Mouse (Mus musculus) embryo, embryonic 10.5 days (tissue): ENCODE measurements around the gene Errfi1.

Experiments used
- DNase-seq: peaks from one replicate; pipeline ENCODE4 v3.0.0-alpha.2; 2015; ENCODE audit warnings: low spot score

Errfi1 gene

GRCm38 (mm10) chr4:150853680-150854461 lies at the start of gene Errfi1:
Gene Errfi1, plus strand, starts transcription at chr4:150853919.
- peak; percentile 23 for DNase-seq

GRCm38 (mm10) chr4:150804204-150804603 lies 49.5 kb upstream of the Errfi1 start:
- no peak for DNase-seq

DNA sequence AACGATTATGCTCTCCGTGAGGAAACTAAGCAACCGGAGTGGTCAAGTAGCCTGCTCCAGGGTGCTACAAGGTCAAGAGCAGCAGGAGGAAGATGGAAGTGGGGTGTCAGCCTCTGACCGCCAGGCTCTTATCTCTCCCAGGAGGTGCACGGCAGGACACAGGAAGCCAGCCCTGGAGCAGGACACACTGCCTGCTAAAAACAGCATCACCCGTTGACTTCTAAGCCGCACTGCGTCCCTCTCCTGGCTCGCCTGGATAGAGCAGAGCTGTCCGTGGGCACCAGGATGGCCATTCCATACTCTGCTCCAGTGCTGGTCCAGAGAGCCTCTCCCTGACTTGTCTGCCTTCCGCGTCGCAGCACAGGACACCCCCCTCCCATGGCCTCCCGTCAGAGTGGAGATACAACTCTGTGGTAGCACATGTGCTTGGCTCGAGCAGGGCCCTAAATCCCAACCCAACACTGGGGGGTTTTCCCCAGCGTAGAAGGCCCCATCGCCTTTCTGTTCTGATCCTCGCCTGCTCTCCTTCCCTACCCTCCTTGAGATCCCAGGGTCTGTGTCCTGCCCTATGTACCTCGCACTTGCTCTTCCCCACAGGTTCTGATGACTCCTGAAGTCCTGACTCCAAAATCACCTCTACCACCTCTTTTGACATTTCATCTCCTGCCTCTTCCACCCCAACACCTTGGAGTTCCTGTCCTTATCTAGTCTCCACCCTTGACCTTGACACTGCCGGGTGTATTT lies 45.8 kb upstream of the Errfi1 start:
- no peak for DNase-seq

GRCm38 (mm10) chr4:150808471-150808847 lies 45.3 kb upstream of the Errfi1 start:
- DNase-seq: no peak

GRCm38 (mm10) chr4:150809323-150809722 lies 44.4 kb upstream of the Errfi1 start:
- no peak for DNase-seq

- DNase-seq: no peak
Observed at GRCm38 (mm10) chr4:150815144-150815543, 38.6 kb upstream of the Errfi1 start.

DNA sequence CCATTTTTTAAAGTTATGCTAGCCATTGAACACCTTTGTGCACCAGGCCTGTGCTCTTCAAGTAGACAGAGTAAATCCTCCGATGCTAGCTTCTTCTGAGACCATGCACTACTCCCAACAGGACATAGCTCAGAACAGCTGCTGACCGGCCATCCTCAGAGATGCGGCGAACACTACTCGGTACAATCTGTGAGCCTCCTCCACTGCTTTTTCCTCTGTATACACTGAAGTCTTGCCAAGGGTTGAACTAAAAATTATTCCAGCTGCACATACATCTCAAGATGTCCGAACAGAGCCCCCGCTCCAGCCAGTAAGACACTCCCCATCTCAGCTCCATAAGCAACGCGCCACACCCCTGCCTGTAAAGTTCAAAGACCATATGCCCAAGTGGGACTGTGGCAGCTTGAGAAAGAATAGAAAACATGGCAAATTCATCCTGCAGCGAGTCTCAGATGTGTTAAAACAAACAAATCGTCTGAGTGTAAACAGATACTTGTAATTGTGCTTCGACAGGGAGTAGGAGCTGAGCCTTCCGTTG lies 37.2 kb upstream of the Errfi1 start:
- no peak for DNase-seq

DNA sequence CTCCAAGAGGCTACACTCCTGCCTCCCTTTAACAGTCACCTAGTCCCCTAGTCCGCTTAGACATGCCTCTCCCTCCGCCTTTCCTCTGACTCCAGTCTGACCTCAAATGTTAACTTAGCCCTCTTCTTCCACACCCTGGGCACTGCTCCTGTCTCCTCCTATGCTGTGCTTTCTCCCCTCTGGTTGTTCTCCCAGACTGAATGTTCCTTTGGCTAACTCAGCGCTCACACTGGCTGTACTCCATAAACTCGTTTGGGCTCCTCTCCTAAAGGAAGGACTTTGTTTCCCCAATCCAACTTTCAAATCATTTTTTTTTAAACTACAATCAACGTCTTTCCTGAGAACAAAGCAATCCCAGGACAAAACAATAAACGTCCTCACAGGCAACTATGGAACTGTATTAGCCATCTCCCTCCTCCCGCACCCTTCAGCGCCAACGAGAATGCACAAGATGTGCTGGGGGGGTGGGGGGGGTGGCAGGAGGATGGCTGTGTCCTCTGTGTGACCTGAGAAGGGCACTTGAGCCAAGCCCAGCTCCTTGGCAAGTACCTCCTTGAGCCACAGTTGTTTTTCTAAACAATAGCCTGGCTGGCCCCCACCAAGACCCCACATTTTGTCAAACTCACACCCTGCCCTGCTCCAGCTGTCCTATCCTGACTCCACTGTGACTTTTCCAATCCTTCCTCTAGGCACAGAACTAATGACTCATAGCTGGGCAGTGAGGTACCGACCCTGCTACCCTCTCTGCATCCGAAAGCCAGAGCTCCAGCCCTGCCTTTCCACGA lies 34.4 kb upstream of the Errfi1 start:
- no peak for DNase-seq

GRCm38 (mm10) chr4:150821381-150821780 lies 32.3 kb upstream of the Errfi1 start:
- DNase-seq: no peak

- no peak for DNase-seq
Observed at GRCm38 (mm10) chr4:150822624-150823023, 31.1 kb upstream of the Errfi1 start.

- no peak for DNase-seq
Observed at GRCm38 (mm10) chr4:150823614-150824480, 29.9 kb upstream of the Errfi1 start.

GRCm38 (mm10) chr4:150824877-150825276 lies 28.8 kb upstream of the Errfi1 start:
- DNase-seq: no peak

DNA sequence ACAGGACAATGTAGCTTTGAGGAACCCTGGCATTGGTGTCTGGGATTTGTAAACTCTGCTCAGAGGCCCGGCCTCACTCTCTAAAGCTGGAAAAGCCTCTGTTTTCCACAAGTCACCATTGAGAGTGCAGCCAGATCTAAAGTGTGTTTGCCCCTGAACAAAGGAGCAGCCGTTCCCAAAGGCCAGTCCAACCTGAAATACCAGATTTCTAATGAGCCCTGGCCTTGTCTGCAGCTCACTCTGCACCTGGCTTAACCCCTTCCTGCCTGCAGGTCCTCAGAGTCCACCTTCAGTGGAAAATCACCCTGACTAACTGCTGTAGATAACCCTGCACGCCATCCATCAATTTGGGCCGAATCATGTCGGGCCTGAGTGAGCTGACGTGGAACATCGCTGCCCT lies 28.2 kb upstream of the Errfi1 start:
- DNase-seq: peak; percentile 57

GRCm38 (mm10) chr4:150831321-150831720 lies 22.4 kb upstream of the Errfi1 start:
- no peak for DNase-seq

- no peak for DNase-seq
Observed at GRCm38 (mm10) chr4:150831941-150832340, 21.8 kb upstream of the Errfi1 start.

- DNase-seq: no peak
Observed at GRCm38 (mm10) chr4:150835163-150835562, 18.6 kb upstream of the Errfi1 start.

DNA sequence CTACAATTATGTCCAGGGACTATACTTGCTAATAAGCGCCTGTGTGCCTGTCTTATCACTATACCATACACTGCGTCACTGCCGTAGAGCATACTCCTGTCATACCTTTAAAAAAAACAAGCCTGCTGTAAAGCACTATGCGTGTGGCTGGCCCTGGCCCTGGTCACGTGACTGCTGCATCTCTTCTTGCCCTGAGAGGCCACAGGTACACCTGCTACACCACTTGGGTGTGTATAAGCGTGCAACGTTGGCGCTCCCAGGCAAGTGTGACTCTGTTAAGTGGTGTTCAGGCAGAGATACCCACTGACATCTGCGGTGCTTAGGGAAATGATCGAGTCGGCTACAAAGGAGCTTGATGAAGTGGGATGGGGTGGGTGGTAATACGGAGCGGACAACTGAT lies 17.5 kb upstream of the Errfi1 start:
- DNase-seq: no peak

- no peak for DNase-seq
Observed at GRCm38 (mm10) chr4:150836961-150837360, 16.8 kb upstream of the Errfi1 start.

DNA sequence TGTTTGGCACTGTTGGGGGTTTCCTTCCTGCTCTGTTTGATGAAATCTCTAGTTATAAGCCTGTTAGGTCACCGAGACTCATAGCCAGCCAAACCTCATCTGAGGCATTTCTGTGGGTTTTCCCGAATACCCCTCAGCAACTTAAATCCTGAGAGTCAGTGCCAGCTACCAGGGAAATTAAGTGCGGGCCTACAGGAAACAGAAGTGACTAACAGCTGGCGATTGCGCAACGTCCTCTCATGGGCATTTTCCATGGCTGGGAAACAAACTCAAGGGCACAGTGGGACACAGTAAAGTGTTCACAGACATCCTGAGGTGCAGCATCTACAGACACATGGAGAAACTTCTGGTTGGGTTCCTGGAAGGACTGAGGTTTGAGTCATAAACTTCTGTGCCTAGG lies 16.3 kb upstream of the Errfi1 start:
- DNase-seq: no peak

DNA sequence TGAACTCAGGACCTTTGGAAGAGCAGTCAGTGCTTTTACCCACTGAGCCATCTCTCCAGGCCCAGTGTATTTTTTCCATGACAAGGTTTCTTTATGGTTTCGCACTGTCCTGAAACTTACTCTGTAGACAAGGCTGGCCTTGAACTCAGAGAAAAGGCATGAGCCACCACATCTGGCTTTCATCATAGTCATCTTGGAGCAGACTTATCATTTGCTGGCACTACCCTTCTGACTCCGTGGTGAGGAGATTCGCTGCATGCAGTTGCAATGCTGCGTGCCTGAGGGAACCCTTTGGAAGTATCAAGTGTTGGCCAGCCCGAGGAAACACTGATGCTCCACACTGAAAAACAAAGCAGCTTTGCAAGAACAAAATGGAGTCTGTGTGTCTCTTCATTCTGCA lies 11.7 kb upstream of the Errfi1 start:
- DNase-seq: no peak

GRCm38 (mm10) chr4:150843181-150843580 lies 10.5 kb upstream of the Errfi1 start:
- no peak for DNase-seq
